Mouse (Mus musculus): ENCODE measurements around the gene Jakmip3. TPM values are rescaled to one million over a fixed set of nuclear protein-coding genes. Genes with fewer than 3 reads are reported as not detected.
A peak's percentile ranks its signal among the peaks of the same experiment; 100 is the strongest.

The Jakmip3 gene
- total RNA-seq (2014; rRNA removed) (12.4 and 13.6 TPM in 2 replicates), polyA plus RNA-seq (2015; fragmentation: Nextera tagmentation; extraction: Ambion mirVana) (7.6 and 8.2 TPM in 2 replicates)

GRCm38 (mm10) chr7:138940612-138941461 lies at the start of gene Jakmip3:
Gene Jakmip3, plus strand, starts transcription at chr7:138940730.
- Histone ChIP-seq H3K4me3 (ENCODE audit: low read length) (peak within 1 kb of the TSS; percentile 63), H3K27ac (peak within 1 kb of the TSS; percentile 88), H3K9ac (replicated peaks; ENCODE audit: low read length) (peak within 1 kb of the TSS; percentile 71), H3K36me3 (ENCODE audit: insufficient read depth, low read length) (no peaks in the 10 kb centered on the region), H3K27me3 (ENCODE audit: insufficient read depth, low read length) (no peaks in the 10 kb centered on the region), H3K9me3 (ENCODE audit: low read length) (no peaks in the 10 kb centered on the region), H3K4me2 (ENCODE audit: low read depth, low read length) (peak within 1 kb of the TSS; percentile 70), H3K4me1 (ENCODE audit: insufficient read depth, low read length) (peaks cover 6% of the 10 kb centered on the region; the same call in 1 of the 2 replicates)
- WGBS, result under 1% methylated on average over 72 of the region's 78 CpGs
- no peak for TF ChIP-seq CTCF (IDR thresholded peaks at IDR 0.05; ENCODE audit: low read depth)
- DNase-seq (ENCODE audit: low spot score) (peak; percentile 64), ATAC-seq (peak; percentile 81)

GRCm38 (mm10) chr7:138898122-138898521 lies 42.4 kb upstream of the Jakmip3 start:
- no peak for ATAC-seq
- peaks cover 29% of the 10 kb centered on the region; the same call in 1 of the 2 replicates for H3K36me3 ChIP-seq (ENCODE audit: insufficient read depth, low read length)
- H3K4me3 ChIP-seq (ENCODE audit: low read length), result no peak overlapping the region

GRCm38 (mm10) chr7:138898743-138899142 lies 41.8 kb upstream of the Jakmip3 start:
- Histone ChIP-seq H3K9me3 (ENCODE audit: low read length) (no peaks in the 10 kb centered on the region), H3K27me3 (ENCODE audit: insufficient read depth, low read length) (no peaks in the 10 kb centered on the region), H3K36me3 (ENCODE audit: insufficient read depth, low read length) (peaks cover 28% of the 10 kb centered on the region; the same call in 1 of the 2 replicates), H3K4me1 (ENCODE audit: insufficient read depth, low read length) (no peaks in the 10 kb centered on the region), H3K4me2 (ENCODE audit: low read depth, low read length) (no peak overlapping the region), H3K4me3 (ENCODE audit: low read length) (no peak overlapping the region), H3K9ac (replicated peaks; ENCODE audit: low read length) (no peak overlapping the region), H3K27ac (no peak overlapping the region)
- TF ChIP-seq CTCF (IDR thresholded peaks at IDR 0.05; ENCODE audit: low read depth), result no peak
- ATAC-seq, result no peak
- 86% methylated on average over 4 of the region's 4 CpGs for WGBS
- DNase-seq (ENCODE audit: low spot score), result no peak

More at GRCm38 (mm10) chr7:138898122-138898521, 42.4 kb upstream of the Jakmip3 start:
- Histone ChIP-seq H3K4me2 (ENCODE audit: low read depth, low read length) (no peak overlapping the region), H3K9me3 (ENCODE audit: low read length) (no peaks in the 10 kb centered on the region), H3K9ac (replicated peaks; ENCODE audit: low read length) (no peak overlapping the region), H3K27me3 (ENCODE audit: insufficient read depth, low read length) (no peaks in the 10 kb centered on the region), H3K4me1 (ENCODE audit: insufficient read depth, low read length) (no peaks in the 10 kb centered on the region), H3K27ac (no peak overlapping the region)
- 70% methylated on average over 2 of the region's 2 CpGs for WGBS
- no peak for TF ChIP-seq CTCF (IDR thresholded peaks at IDR 0.05; ENCODE audit: low read depth)
- no peak for DNase-seq (ENCODE audit: low spot score)

GRCm38 (mm10) chr7:138903886-138904435 lies 36.6 kb upstream of the Jakmip3 start:
- DNase-seq (ENCODE audit: low spot score) (no peak), ATAC-seq (no peak)
- WGBS, result 82% methylated on average over 7 of the region's 7 CpGs
- Histone ChIP-seq H3K36me3 (ENCODE audit: insufficient read depth, low read length) (peaks cover under 1% of the 10 kb centered on the region; the same call in 1 of the 2 replicates), H3K9ac (replicated peaks; ENCODE audit: low read length) (no peak overlapping the region), H3K9me3 (ENCODE audit: low read length) (no peaks in the 10 kb centered on the region), H3K4me3 (ENCODE audit: low read length) (no peak overlapping the region), H3K4me2 (ENCODE audit: low read depth, low read length) (no peak overlapping the region), H3K27me3 (ENCODE audit: insufficient read depth, low read length) (no peaks in the 10 kb centered on the region), H3K27ac (no peak overlapping the region), H3K4me1 (ENCODE audit: insufficient read depth, low read length) (peaks cover 15% of the 10 kb centered on the region)
- no peak for TF ChIP-seq CTCF (IDR thresholded peaks at IDR 0.05; ENCODE audit: low read depth)

- DNase-seq (ENCODE audit: low spot score), result no peak
- TF ChIP-seq CTCF (IDR thresholded peaks at IDR 0.05; ENCODE audit: low read depth), result no peak
- Histone ChIP-seq H3K36me3 (ENCODE audit: insufficient read depth, low read length) (no peaks in the 10 kb centered on the region), H3K4me1 (ENCODE audit: insufficient read depth, low read length) (peaks cover 21% of the 10 kb centered on the region), H3K4me3 (ENCODE audit: low read length) (no peak overlapping the region), H3K9ac (replicated peaks; ENCODE audit: low read length) (no peak overlapping the region), H3K4me2 (ENCODE audit: low read depth, low read length) (peak overlapping the region; percentile 60), H3K27me3 (ENCODE audit: insufficient read depth, low read length) (no peaks in the 10 kb centered on the region), H3K27ac (no peak overlapping the region; the same call in 1 of the 2 replicates), H3K9me3 (ENCODE audit: low read length) (no peaks in the 10 kb centered on the region)
- no peak for ATAC-seq
- WGBS, result 97% methylated on average over 1 of the region's 1 CpGs
Observed at GRCm38 (mm10) chr7:138906441-138906840, 34.1 kb upstream of the Jakmip3 start.

GRCm38 (mm10) chr7:138907043-138907442 lies 33.5 kb upstream of the Jakmip3 start:
- H3K36me3 ChIP-seq (ENCODE audit: insufficient read depth, low read length), result no peaks in the 10 kb centered on the region
- H3K27me3 ChIP-seq (ENCODE audit: insufficient read depth, low read length), result no peaks in the 10 kb centered on the region
- no peak for TF ChIP-seq CTCF (IDR thresholded peaks at IDR 0.05; ENCODE audit: low read depth)
- H3K27ac ChIP-seq, result no peak overlapping the region; the same call in 1 of the 2 replicates
- no peaks in the 10 kb centered on the region for H3K9me3 ChIP-seq (ENCODE audit: low read length)
- H3K4me2 ChIP-seq (ENCODE audit: low read depth, low read length), result peak overlapping the region; percentile 60
- peaks cover 21% of the 10 kb centered on the region for H3K4me1 ChIP-seq (ENCODE audit: insufficient read depth, low read length)
- WGBS, result 7% methylated on average over 7 of the region's 7 CpGs
- DNase-seq (ENCODE audit: low spot score), result peak; percentile 44
- H3K4me3 ChIP-seq (ENCODE audit: low read length), result peak overlapping the region; percentile 15
- no peak overlapping the region for H3K9ac ChIP-seq (replicated peaks; ENCODE audit: low read length)
- 0 out of 2 replicates have a peak, but pooled peaks have one; percentile 44 for ATAC-seq
